In the genomic region with DNA sequence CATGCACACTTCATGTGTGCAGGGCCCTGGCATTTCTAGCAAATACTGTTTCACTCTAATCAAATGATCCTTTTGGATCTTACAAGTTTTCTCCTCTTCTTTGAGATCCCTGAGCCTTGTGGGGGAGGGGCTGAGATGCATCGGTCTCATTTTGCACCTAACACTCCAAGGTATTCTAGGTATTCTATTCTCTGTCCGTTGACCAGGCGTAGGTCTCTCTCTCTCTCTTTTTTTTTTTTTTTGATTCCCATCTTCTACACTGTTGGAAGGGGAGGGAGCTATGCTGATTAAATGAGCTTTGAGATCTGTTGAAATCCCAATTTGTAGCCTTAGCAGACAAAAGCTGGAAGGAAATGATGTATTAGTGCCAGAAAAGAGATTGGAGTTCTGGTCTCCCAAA, we compare ENCODE assay signal across 32 mouse cellular contexts. TPM values are rescaled to one million over a fixed set of nuclear protein-coding genes. Genes with fewer than 3 reads are reported as not detected.
DNase-seq lines count a peak whose midpoint lies in the region; ATAC-seq and TF ChIP-seq lines count a peak whose summit lies in the region.
"Had no signal": no experiment of that assay in that cellular context is flagged by ENCODE, and none has a peak within 500 bp of the region (broad histone marks: within the 10 kb centered on the region; RNA-seq: fewer than 3 reads in every experiment).

No protein-coding gene starts in this region.

- no peak overlapping the region for H3K9ac ChIP-seq in heart, embryonic 13.5 days
- peak overlapping the region; percentile 74 for H3K9ac ChIP-seq in liver, embryonic 13.5 days
- H3K9ac ChIP-seq: embryonic facial prominence, embryonic 15.5 days; forebrain, embryonic 15.5 days; heart, embryonic 15.5 days; hindbrain, embryonic 14.5 days; kidney, embryonic 15.5 days; limb, embryonic 12.5 days; midbrain, embryonic 13.5 days; neural tube, embryonic 13.5 days; stomach, embryonic 15.5 days had no signal

- intact Hi-C loops in heart, postnatal 36 days (cut with DNase I), result no loop called here

- ATAC-seq in heart, embryonic 13.5 days (ENCODE audit: extremely low read depth, insufficient number of reproducible peaks, low FRiP score, low TSS enrichment), result no peak
- ATAC-seq in liver, embryonic 13.5 days (ENCODE audit: low read depth), result peak; percentile 14; the same call in 1 of the 2 replicates
- no peak for ATAC-seq in megakaryocyte, adult 5-6 weeks (ENCODE audit: poor library complexity, severe bottlenecking)
- ATAC-seq: activated CD4-positive, CD25-positive, alpha-beta regulatory T cell, adult 4 months; CD4-positive, CD25-positive, alpha-beta regulatory T cell, adult 4 months; forebrain, embryonic 15.5 days; midbrain, embryonic 13.5 days had no signal

- no peak overlapping the region for H3K4me3 ChIP-seq in heart, embryonic 13.5 days
- H3K4me3 ChIP-seq in liver, embryonic 13.5 days (replicated peaks), result peak overlapping the region; percentile 33
- H3K4me3 ChIP-seq in cerebellum, adult 2 months (replicated peaks; ENCODE audit: insufficient read depth, low read depth, low read length), result no peak overlapping the region
- H3K4me3 ChIP-seq: embryonic facial prominence, embryonic 10.5 days; embryonic facial prominence, embryonic 15.5 days; forebrain, embryonic 10.5 days; forebrain, embryonic 15.5 days; heart, embryonic 15.5 days; kidney, embryonic 15.5 days; left cerebral cortex, adult 2 months; limb, embryonic 12.5 days; midbrain, embryonic 13.5 days; neural tube, embryonic 13.5 days; stomach, embryonic 15.5 days had no signal

- no peak overlapping the region for H3K27ac ChIP-seq in heart, embryonic 13.5 days (replicated peaks)
- peak overlapping the region; percentile 98 for H3K27ac ChIP-seq in liver, embryonic 13.5 days
- H3K27ac ChIP-seq in cerebellum, adult 2 months (ENCODE audit: insufficient read depth, low read length), result no peak overlapping the region
- H3K27ac ChIP-seq: embryonic facial prominence, embryonic 10.5 days; embryonic facial prominence, embryonic 15.5 days; forebrain, embryonic 10.5 days; forebrain, embryonic 15.5 days; heart, embryonic 15.5 days; hindbrain, embryonic 14.5 days; kidney, embryonic 15.5 days; left cerebral cortex, adult 2 months; limb, embryonic 12.5 days; midbrain, embryonic 13.5 days; neural tube, embryonic 13.5 days; stomach, embryonic 15.5 days had no signal

- peak overlapping the region; percentile 8; the same call in 1 of the 2 replicates for H3K4me2 ChIP-seq in heart, embryonic 13.5 days
- peak overlapping the region; percentile 64 for H3K4me2 ChIP-seq in liver, embryonic 13.5 days
- H3K4me2 ChIP-seq: embryonic facial prominence, embryonic 15.5 days; forebrain, embryonic 15.5 days; heart, embryonic 15.5 days; hindbrain, embryonic 14.5 days; kidney, embryonic 15.5 days; limb, embryonic 12.5 days; midbrain, embryonic 13.5 days; neural tube, embryonic 13.5 days had no signal

- TF ChIP-seq CTCF in cerebellum, adult 2 months (IDR thresholded peaks at IDR 0.05; ENCODE audit: borderline replicate concordance, insufficient read depth, low read depth, low read length), result no peak

- H3K4me1 ChIP-seq in heart, embryonic 13.5 days, result no peaks in the 10 kb centered on the region
- H3K4me1 ChIP-seq in liver, embryonic 13.5 days (replicated peaks), result peaks cover 95% of the 10 kb centered on the region
- H3K4me1 ChIP-seq in cerebellum, adult 2 months (ENCODE audit: control insufficient read depth, insufficient read depth, low read length), result no peaks in the 10 kb centered on the region
- H3K4me1 ChIP-seq: embryonic facial prominence, embryonic 10.5 days; embryonic facial prominence, embryonic 15.5 days; forebrain, embryonic 10.5 days; forebrain, embryonic 15.5 days; heart, embryonic 15.5 days; limb, embryonic 12.5 days; stomach, embryonic 15.5 days had no signal

- no peaks in the 10 kb centered on the region for H3K9me3 ChIP-seq in heart, embryonic 13.5 days
- H3K9me3 ChIP-seq in liver, embryonic 13.5 days (replicated peaks), result no peaks in the 10 kb centered on the region
- H3K9me3 ChIP-seq: embryonic facial prominence, embryonic 10.5 days; embryonic facial prominence, embryonic 15.5 days; forebrain, embryonic 10.5 days; forebrain, embryonic 15.5 days; heart, embryonic 15.5 days; kidney, embryonic 15.5 days; limb, embryonic 12.5 days; midbrain, embryonic 13.5 days; neural tube, embryonic 13.5 days; stomach, embryonic 15.5 days had no signal

- H3K36me3 ChIP-seq in heart, embryonic 13.5 days, result no peaks in the 10 kb centered on the region
- peaks cover 30% of the 10 kb centered on the region for H3K36me3 ChIP-seq in liver, embryonic 13.5 days
- H3K36me3 ChIP-seq: embryonic facial prominence, embryonic 15.5 days; heart, embryonic 15.5 days; stomach, embryonic 15.5 days had no signal

- 75% methylated on average over 3 of the region's 3 CpGs for WGBS in heart, embryonic 13.5 days
- WGBS in liver, embryonic 13.5 days (ENCODE audit: insufficient replicate concordance), result 24% methylated on average over 3 of the region's 3 CpGs
- 99% methylated on average over 3 of the region's 3 CpGs for WGBS in cerebellum, adult 2 months

- no peak for DNase-seq in heart, postnatal 36 days
- DNase-seq in c-Kit-positive CD71-positive TER-119-positive erythroid progenitor cells, embryonic 14.5 days (ENCODE audit: low spot score), result peak; percentile 55
- no peak for DNase-seq in liver, embryonic 13.5 days
- DNase-seq in cerebellum, adult 2 months, result no peak
- DNase-seq in adipocyte (ENCODE audit: low spot score), result no peak
- DNase-seq: adrenal gland, adult 8-10 months; cerebellum, adult 8-10 months; cerebellum, postnatal 25 days; gastrocnemius, postnatal 25 days; heart, adult 18-20 months; heart, postnatal 4 days; kidney, adult 18-20 months; kidney, postnatal 25 days; lung, adult 18-20 months; lung, postnatal 4 days; right cerebral cortex, postnatal 14 days had no signal

- no peaks in the 10 kb centered on the region for H3K27me3 ChIP-seq in heart, embryonic 13.5 days (replicated peaks)
- H3K27me3 ChIP-seq in liver, embryonic 13.5 days, result no peaks in the 10 kb centered on the region
- no peaks in the 10 kb centered on the region for H3K27me3 ChIP-seq in cerebellum, adult 2 months (ENCODE audit: control insufficient read depth, insufficient read depth, low read length)
- H3K27me3 ChIP-seq: embryonic facial prominence, embryonic 15.5 days; forebrain, embryonic 15.5 days; heart, embryonic 15.5 days; kidney, embryonic 15.5 days; limb, embryonic 12.5 days; midbrain, embryonic 13.5 days; neural tube, embryonic 13.5 days; stomach, embryonic 15.5 days had no signal

- TF ChIP-seq POLR2A in cerebellum, adult 2 months (IDR thresholded peaks at IDR 0.05; ENCODE audit: borderline replicate concordance, insufficient read depth, low read length), result no peak

RNA-seq across cellular contexts. Expression of gene Tnfrsf21, which starts 8.2 kb away (rescaled TPM):
- 9.6 and 10.4 TPM in 2 replicates for polyA plus RNA-seq in heart, embryonic 13.5 days (2015; fragmentation: Nextera tagmentation; extraction: Ambion mirVana)
- 10 to 100 TPM; 11.9 to 12.2 TPM for total RNA-seq in heart, postnatal 36 days (2021)
- polyA plus RNA-seq in liver, embryonic 13.5 days (2015; fragmentation: Nextera tagmentation; extraction: Ambion mirVana), result 25.6 and 28.7 TPM in 2 replicates
- total RNA-seq in megakaryocyte, adult 5-6 weeks (2015), result 107 and 122 TPM in 2 replicates
- total RNA-seq in megakaryocyte, adult 5-6 weeks (2017), result 95.1 and 116 TPM in 2 replicates
- 55.8 and 65.3 TPM in 2 replicates for polyA plus RNA-seq in cerebellum, adult 2 months (2012; rRNA removed)
- polyA plus RNA-seq: activated CD4-positive, CD25-positive, alpha-beta regulatory T cell, adult 4 months had no signal
